Mouse (Mus musculus): ENCODE data around the gene Pigt. TPM values are rescaled to one million over a fixed set of nuclear protein-coding genes. Genes with fewer than 3 reads are reported as not detected.

Gene Pigt
- total RNA-seq, 2 experiments from 2014 or later, result 80.8 to 86.1 TPM

Other genes starting within 250 kb of the Pigt start
- gene Svs3b, start 240.9 kb upstream of the Pigt start, total RNA-seq (2021), result not detected
- not detected for gene Svs4, start 219.1 kb upstream of the Pigt start, total RNA-seq (2021)
- gene Svs3a, start 208.3 kb upstream of the Pigt start, total RNA-seq (2021), result not detected
- gene Svs6, start 180.8 kb upstream of the Pigt start, total RNA-seq (2021), result not detected
- not detected for gene Svs5, start 164.8 kb upstream of the Pigt start, total RNA-seq (2021)
- gene Slpi, start 108.4 kb upstream of the Pigt start, total RNA-seq (2021), result under 1 TPM; 0.61 to 0.77 TPM
- under 1 TPM; 0.38 to 0.42 TPM for gene Rbpjl, start 94.4 kb upstream of the Pigt start, total RNA-seq (2021)
- 10 to 100 TPM; 11.0 to 11.2 TPM for gene Matn4, start 92.4 kb upstream of the Pigt start, total RNA-seq (2021)
- gene Sdc4, start 53.6 kb upstream of the Pigt start, total RNA-seq (2021), result 100 to 1,000 TPM; 122 to 140 TPM
- gene Sys1, start 40.6 kb upstream of the Pigt start, total RNA-seq (2021), result 10 to 100 TPM; 37.9 to 39.9 TPM
- 1 to 10 TPM; 5.4 to 9.9 TPM for gene Gm20458, start 36.6 kb upstream of the Pigt start, total RNA-seq (2021)
- not detected for gene Trp53tg5, start 23.8 kb upstream of the Pigt start, total RNA-seq (2021)
- 100 to 1,000 TPM; 118 to 138 TPM for gene Dbndd2, start 11.4 kb upstream of the Pigt start, total RNA-seq (2021)
- under 1 TPM; 0.67 to 0.96 TPM for gene Wfdc2, start 64.9 kb downstream of the Pigt start, total RNA-seq (2021)
- gene Spint3, start 75.9 kb downstream of the Pigt start, total RNA-seq (2021), result not detected
- gene Wfdc6a, start 87.9 kb downstream of the Pigt start, total RNA-seq (2021), result not detected
- not detected for gene Eppin, start 96.1 kb downstream of the Pigt start, total RNA-seq (2021)
- gene Wfdc6b, start 116.0 kb downstream of the Pigt start, total RNA-seq (2021), result not detected
- gene Wfdc8, start 116.1 kb downstream of the Pigt start, total RNA-seq (2021), result not detected
- not detected for gene Wfdc16, start 141.3 kb downstream of the Pigt start, total RNA-seq (2021)
- not detected for gene Wfdc10, start 158.5 kb downstream of the Pigt start, total RNA-seq (2021)
- not detected for gene Wfdc9, start 159.1 kb downstream of the Pigt start, total RNA-seq (2021)
- gene Wfdc11, start 176.6 kb downstream of the Pigt start, total RNA-seq (2021), result not detected
- not detected for gene Wfdc13, start 187.6 kb downstream of the Pigt start, total RNA-seq (2021)
- gene Spint4, start 201.0 kb downstream of the Pigt start, total RNA-seq (2021), result not detected
- not detected for gene Spint5, start 217.8 kb downstream of the Pigt start, total RNA-seq (2021)
- 1 to 10 TPM; 1.4 to 1.7 TPM for gene Wfdc3, start 248.4 kb downstream of the Pigt start, total RNA-seq (2021)
- gene Dnttip1, start 248.5 kb downstream of the Pigt start, total RNA-seq (2021), result 10 to 100 TPM; 33.8 to 36.0 TPM

Measured in layer of hippocampus, adult 18-20 months (tissue).